Mouse (Mus musculus): ENCODE data around the gene Haus2. TPM values are rescaled to one million over a fixed set of nuclear protein-coding genes. Genes with fewer than 3 reads are reported as not detected.

The Haus2 gene
- polyA plus RNA-seq, 1 experiment from 2014 or later: 40.5 TPM

DNA sequence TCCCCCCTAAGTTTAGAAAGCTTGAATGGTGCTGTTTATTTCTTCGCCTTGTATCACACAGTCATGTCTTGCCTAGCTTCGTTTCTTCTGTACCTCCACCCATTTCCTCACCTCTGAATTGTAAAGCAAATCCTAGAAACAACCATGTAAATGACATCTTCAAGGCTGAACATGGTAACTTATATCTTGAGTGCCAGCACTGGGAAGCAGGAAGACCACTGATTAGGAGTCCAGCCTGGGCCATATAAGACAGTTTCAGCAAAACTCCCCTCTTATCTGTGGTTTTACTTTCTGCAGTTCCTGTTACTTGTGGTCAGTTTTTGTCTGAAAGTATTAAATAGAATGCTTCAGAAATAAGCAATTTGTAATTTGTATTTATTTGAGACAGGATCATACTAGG, 33.2 kb upstream of the Haus2 start:
- Histone ChIP-seq H3K4me1 (no peaks in the 10 kb centered on the region), H3K27ac (no peak overlapping the region), H3K27me3 (ENCODE audit: poor library complexity, severe bottlenecking) (no peaks in the 10 kb centered on the region), H3K4me3 (no peak overlapping the region), H3K9me3 (no peaks in the 10 kb centered on the region), H3K36me3 (replicated peaks) (peaks cover 12% of the 10 kb centered on the region)
- DNase-seq (ENCODE audit: extremely low spot score, low spot score): no peak
- WGBS: 93% methylated on average over 2 of the region's 2 CpGs

- H3K4me3 ChIP-seq: no peak overlapping the region
- H3K4me1 ChIP-seq: no peaks in the 10 kb centered on the region
- H3K27ac ChIP-seq: no peak overlapping the region
- no peak for DNase-seq (ENCODE audit: extremely low spot score, low spot score)
- WGBS: 88% methylated on average over 4 of the region's 4 CpGs
- no peaks in the 10 kb centered on the region for H3K27me3 ChIP-seq (ENCODE audit: poor library complexity, severe bottlenecking)
- H3K36me3 ChIP-seq (replicated peaks): peaks cover 2% of the 10 kb centered on the region; the same call in 1 of the 2 replicates
- no peaks in the 10 kb centered on the region for H3K9me3 ChIP-seq
Observed at GRCm38 (mm10) chr2:120577799-120578198, 31.4 kb upstream of the Haus2 start.

DNA sequence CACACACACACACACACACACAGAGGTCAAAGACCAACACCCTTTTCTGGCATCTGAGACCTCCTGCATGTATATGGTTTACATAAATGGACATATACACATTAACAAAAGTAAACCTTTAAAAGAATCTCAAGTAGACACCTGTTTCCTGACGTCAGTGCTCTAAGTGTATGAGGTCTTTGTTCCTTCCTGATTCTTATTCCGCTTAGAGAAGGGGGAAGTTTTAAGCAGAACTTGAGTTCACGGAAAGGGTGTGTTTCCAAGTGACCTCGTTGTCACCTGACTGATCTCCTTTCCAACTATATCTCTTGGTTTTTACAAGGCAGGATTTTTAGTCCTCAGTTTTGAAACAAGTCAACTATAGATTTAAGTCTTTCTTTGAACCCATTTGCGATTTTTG, 30.9 kb upstream of the Haus2 start:
- DNase-seq (ENCODE audit: extremely low spot score, low spot score): no peak
- peaks cover 2% of the 10 kb centered on the region; the same call in 1 of the 2 replicates for H3K36me3 ChIP-seq (replicated peaks)
- no peaks in the 10 kb centered on the region for H3K4me1 ChIP-seq
- H3K4me3 ChIP-seq: no peak overlapping the region
- H3K27ac ChIP-seq: no peak overlapping the region
- H3K27me3 ChIP-seq (ENCODE audit: poor library complexity, severe bottlenecking): no peaks in the 10 kb centered on the region
- no peaks in the 10 kb centered on the region for H3K9me3 ChIP-seq
- WGBS: 85% methylated on average over 5 of the region's 5 CpGs

DNA sequence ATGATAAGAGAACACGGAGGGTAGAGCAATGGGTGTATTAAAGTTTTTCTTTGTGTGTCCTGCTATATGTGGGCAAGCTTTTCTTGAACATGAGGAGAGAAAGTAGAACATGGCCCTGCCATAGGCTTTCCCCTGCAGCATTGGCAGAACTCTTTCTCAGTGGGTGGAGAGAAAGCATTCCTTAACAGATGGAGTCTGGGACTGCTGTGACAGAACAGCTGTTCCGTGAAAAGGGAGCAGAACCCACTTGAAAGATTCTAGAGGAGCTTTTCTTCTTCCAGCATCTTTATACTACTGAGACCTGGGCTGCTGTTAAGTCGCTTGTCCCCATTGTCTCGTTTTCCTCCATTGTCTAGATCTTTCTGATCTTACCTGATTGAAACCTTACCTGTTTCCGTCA, 19.4 kb upstream of the Haus2 start:
- Histone ChIP-seq H3K27me3 (ENCODE audit: poor library complexity, severe bottlenecking) (no peaks in the 10 kb centered on the region), H3K4me3 (no peak overlapping the region), H3K27ac (no peak overlapping the region), H3K36me3 (replicated peaks) (peaks cover 72% of the 10 kb centered on the region), H3K4me1 (no peaks in the 10 kb centered on the region), H3K9me3 (no peaks in the 10 kb centered on the region)
- WGBS: 90% methylated on average over 5 of the region's 5 CpGs
- no peak for DNase-seq (ENCODE audit: extremely low spot score, low spot score)

GRCm38 (mm10) chr2:120592227-120592626, 17.0 kb upstream of the Haus2 start:
- no peak for DNase-seq (ENCODE audit: extremely low spot score, low spot score)
- Histone ChIP-seq H3K27me3 (ENCODE audit: poor library complexity, severe bottlenecking) (no peaks in the 10 kb centered on the region), H3K4me1 (no peaks in the 10 kb centered on the region), H3K36me3 (replicated peaks) (peaks cover 73% of the 10 kb centered on the region), H3K9me3 (no peaks in the 10 kb centered on the region), H3K27ac (no peak overlapping the region), H3K4me3 (no peak overlapping the region)
- WGBS: 95% methylated on average over 1 of the region's 1 CpGs

DNA sequence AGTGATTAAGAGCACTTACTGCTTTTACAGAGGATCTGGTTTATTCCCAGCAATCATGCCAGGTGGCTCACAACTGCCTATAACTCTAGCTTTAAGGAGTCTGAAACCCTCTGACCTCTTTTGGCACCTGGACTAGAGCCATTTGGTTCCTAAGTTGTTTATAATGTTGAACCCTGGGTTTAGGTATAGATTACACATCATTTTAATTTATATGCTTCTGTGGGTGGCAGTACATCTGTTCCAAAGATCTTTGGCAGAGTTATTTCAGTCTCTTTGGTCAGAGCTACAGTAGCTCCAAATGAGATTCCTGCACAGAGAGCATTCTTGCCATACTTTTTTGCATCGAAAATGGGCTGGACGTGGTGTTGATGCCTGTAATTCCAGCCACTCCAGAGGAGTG, 11.4 kb upstream of the Haus2 start:
- Histone ChIP-seq H3K9me3 (no peaks in the 10 kb centered on the region), H3K4me3 (no peak overlapping the region), H3K27me3 (ENCODE audit: poor library complexity, severe bottlenecking) (no peaks in the 10 kb centered on the region), H3K36me3 (replicated peaks) (peaks cover 91% of the 10 kb centered on the region), H3K27ac (no peak overlapping the region), H3K4me1 (no peaks in the 10 kb centered on the region)
- DNase-seq (ENCODE audit: extremely low spot score, low spot score): no peak
- 93% methylated on average over 2 of the region's 2 CpGs for WGBS

- H3K27me3 ChIP-seq (ENCODE audit: poor library complexity, severe bottlenecking): no peaks in the 10 kb centered on the region
- DNase-seq (ENCODE audit: extremely low spot score, low spot score): no peak
- peaks cover 88% of the 10 kb centered on the region for H3K36me3 ChIP-seq (replicated peaks)
- no peak overlapping the region for H3K27ac ChIP-seq
- H3K9me3 ChIP-seq: no peaks in the 10 kb centered on the region
- WGBS: 93% methylated on average over 4 of the region's 4 CpGs
- no peaks in the 10 kb centered on the region for H3K4me1 ChIP-seq
- no peak overlapping the region for H3K4me3 ChIP-seq
Observed at GRCm38 (mm10) chr2:120599506-120599905, 9.7 kb upstream of the Haus2 start.

DNA sequence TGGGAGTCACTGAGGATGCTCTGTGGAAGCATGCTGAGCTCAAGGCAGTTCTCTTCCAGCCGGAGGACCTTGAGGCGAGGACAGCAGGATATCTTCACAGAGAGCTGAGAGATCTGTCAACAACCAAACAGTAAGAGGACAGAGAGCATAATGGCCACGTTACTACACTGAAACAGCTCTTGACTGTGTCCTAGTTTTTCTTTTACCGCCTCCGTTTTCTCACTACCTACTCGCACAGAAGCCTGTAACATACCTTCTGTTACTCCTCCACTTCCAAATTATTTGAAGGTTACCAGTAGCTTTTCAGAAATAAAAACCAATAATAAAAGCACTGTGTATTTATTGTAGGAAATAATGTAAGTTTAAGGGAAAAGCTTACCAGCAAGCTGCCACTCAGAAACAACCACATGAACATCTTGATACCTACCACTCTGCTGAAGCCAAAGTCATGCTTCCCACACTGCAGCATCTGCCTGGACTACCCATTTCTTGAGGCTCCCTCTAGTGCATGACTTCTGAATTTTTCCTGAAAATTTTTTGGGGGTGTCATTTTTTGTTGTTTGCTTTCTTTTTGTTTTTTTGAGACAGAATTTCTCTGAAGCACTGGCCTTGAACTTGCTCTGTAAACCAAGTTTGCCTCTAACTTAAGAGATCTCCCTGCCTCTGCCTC, 3.0 kb upstream of the Haus2 start:
- Histone ChIP-seq H3K9me3 (no peaks in the 10 kb centered on the region), H3K4me1 (peaks cover 27% of the 10 kb centered on the region), H3K36me3 (replicated peaks) (peaks cover 38% of the 10 kb centered on the region), H3K4me3 (no peak overlapping the region), H3K27me3 (ENCODE audit: poor library complexity, severe bottlenecking) (no peaks in the 10 kb centered on the region), H3K27ac (no peak overlapping the region)
- WGBS: 86% methylated on average over 6 of the region's 6 CpGs
- no peak for DNase-seq (ENCODE audit: extremely low spot score, low spot score)

GRCm38 (mm10) chr2:120616279-120617163, 7.3 kb downstream of the Haus2 start:
- H3K36me3 ChIP-seq (replicated peaks): peaks cover 82% of the 10 kb centered on the region
- no peak overlapping the region for H3K27ac ChIP-seq
- H3K4me3 ChIP-seq: no peak overlapping the region
- WGBS: 92% methylated on average over 5 of the region's 5 CpGs
- H3K27me3 ChIP-seq (ENCODE audit: poor library complexity, severe bottlenecking): no peaks in the 10 kb centered on the region
- no peak for DNase-seq (ENCODE audit: extremely low spot score, low spot score)
- no peaks in the 10 kb centered on the region for H3K4me1 ChIP-seq
- H3K9me3 ChIP-seq: no peaks in the 10 kb centered on the region

- no peaks in the 10 kb centered on the region for H3K27me3 ChIP-seq (ENCODE audit: poor library complexity, severe bottlenecking)
- no peak overlapping the region for H3K4me3 ChIP-seq
- H3K27ac ChIP-seq: no peak overlapping the region
- 97% methylated on average over 1 of the region's 1 CpGs for WGBS
- H3K9me3 ChIP-seq: no peaks in the 10 kb centered on the region
- H3K36me3 ChIP-seq (replicated peaks): peaks cover 63% of the 10 kb centered on the region
- no peaks in the 10 kb centered on the region for H3K4me1 ChIP-seq
- DNase-seq (ENCODE audit: extremely low spot score, low spot score): no peak
Observed at GRCm38 (mm10) chr2:120619538-120619937, 10.4 kb downstream of the Haus2 start.

GRCm38 (mm10) chr2:120622920-120623319, 13.7 kb downstream of the Haus2 start:
- H3K36me3 ChIP-seq (replicated peaks): peaks cover 29% of the 10 kb centered on the region
- no peak overlapping the region for H3K4me3 ChIP-seq
- H3K27me3 ChIP-seq (ENCODE audit: poor library complexity, severe bottlenecking): no peaks in the 10 kb centered on the region
- H3K9me3 ChIP-seq: no peaks in the 10 kb centered on the region
- H3K27ac ChIP-seq: no peak overlapping the region
- no peaks in the 10 kb centered on the region for H3K4me1 ChIP-seq
- DNase-seq (ENCODE audit: extremely low spot score, low spot score): no peak

DNA sequence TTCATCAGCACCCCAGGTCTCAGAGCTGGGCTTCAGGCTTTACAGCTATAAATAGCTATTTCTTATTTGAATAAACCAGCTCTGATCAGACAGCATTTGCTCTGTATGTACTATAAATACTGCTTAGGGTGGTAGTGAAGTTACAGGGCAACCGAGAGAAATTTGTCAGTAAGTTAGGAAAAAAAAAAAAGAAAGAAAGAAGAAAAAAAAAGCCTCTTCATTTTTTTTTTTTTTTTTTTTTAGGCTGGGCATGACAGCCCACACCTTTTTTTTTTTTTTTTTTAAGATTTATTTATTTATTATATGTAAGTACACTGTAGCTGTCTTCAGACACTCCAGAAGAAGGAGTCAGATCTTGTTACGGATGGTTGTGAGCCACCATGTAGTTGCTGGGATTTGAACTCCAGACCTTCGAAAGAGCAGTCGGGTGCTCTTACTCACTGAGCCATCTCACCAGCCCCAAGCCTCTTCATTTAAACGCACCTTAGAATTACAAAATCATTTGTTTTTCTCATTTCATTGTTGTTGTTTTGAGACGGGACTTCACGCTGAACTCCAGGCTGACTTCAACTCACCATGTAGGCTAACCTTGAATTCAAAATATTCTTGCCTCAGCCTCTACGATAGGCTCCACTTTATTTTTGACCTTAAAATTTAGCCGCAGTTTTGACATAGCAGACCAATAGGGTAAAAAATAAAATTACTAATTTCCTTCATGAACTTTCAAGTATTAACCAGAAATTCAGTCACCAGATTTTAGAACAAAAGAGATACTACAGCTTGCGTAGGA, 19.1 kb downstream of the Haus2 start:
- WGBS: 31% methylated on average over 10 of the region's 10 CpGs
- H3K27me3 ChIP-seq (ENCODE audit: poor library complexity, severe bottlenecking): no peaks in the 10 kb centered on the region
- no peak for DNase-seq (ENCODE audit: extremely low spot score, low spot score)
- H3K36me3 ChIP-seq (replicated peaks): no peaks in the 10 kb centered on the region
- peak overlapping the region; percentile 60 for H3K4me3 ChIP-seq
- no peaks in the 10 kb centered on the region for H3K9me3 ChIP-seq
- H3K4me1 ChIP-seq: peaks cover 8% of the 10 kb centered on the region
- peak overlapping the region; percentile 76 for H3K27ac ChIP-seq
